Mouse (Mus musculus) megakaryocyte, embryonic 14.5 days (primary cell): ENCODE measurements around the gene Cypt4. TPM values are rescaled to one million over a fixed set of nuclear protein-coding genes. Genes with fewer than 3 reads are reported as not detected.
"Not testable (repeated sequence)": the region's sequence is repeated elsewhere in the genome, so short reads cannot be mapped to it uniquely, and the experiment has no call there.

Experiments
- H3K27me3 ChIP-seq: replicated peaks from 2 replicates; pipeline ENCODE3; 2012; ENCODE audit warnings: inconsistent platforms
- H3K36me3 ChIP-seq: replicated peaks from 2 replicates; pipeline ENCODE3; 2012; ENCODE audit warnings: low read length, inconsistent platforms, mixed read lengths
- H3K4me1 ChIP-seq: 2 replicates; pipeline ENCODE4 v1.6.1; 2012; ENCODE audit warnings: inconsistent platforms
- H3K4me3 ChIP-seq: replicated peaks from 2 replicates; pipeline ENCODE3; 2012; ENCODE audit warnings: moderate library complexity, mild to moderate bottlenecking, inconsistent platforms
- H3K9me3 ChIP-seq: 2 replicates; pipeline ENCODE4 v1.6.1; 2012; ENCODE audit warnings: inconsistent platforms
- FLI1 ChIP-seq: IDR thresholded peaks from 2 replicates; pipeline ENCODE4 v1.6.1; 2012; ENCODE audit warnings: low read length, inconsistent platforms, mixed read lengths
- GATA1 ChIP-seq: IDR thresholded peaks from 3 replicates; pipeline ENCODE4 v1.6.1; 2012; ENCODE audit warnings: mixed read lengths, low read length, inconsistent platforms, borderline replicate concordance
- polyA plus RNA-seq: library from polyadenylated mRNA; stranded (reverse); fragments of >175 nt; gene quantifications from 2 replicates; pipeline ENCODE4 v1.2.3, GENCODE M21; 2012; ENCODE audit warnings: low replicate concordance; ENCODE audit not compliant: insufficient read depth

Gene Cypt4
- polyA plus RNA-seq, result not detected in 2 replicates

DNA sequence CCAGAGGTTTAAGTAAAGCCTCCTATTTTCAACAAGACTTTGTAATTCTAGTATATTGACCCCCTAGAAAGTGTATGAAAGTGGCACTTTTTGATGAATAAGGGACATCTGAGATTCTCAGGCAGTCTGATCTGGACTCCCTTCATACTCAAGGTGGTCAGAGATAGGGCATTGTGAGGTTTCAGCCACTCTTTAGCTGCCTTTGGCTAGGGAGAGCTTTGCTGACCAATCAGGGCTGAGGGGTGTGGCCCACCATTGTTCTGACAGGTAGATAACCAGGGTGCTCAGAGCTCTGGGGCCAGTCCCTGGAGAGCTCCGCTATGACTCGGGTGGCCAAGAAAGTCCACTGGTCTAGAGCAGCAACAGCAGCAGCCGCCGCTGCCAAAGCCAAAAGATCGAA is at the start of gene Cypt4:
Gene Cypt4, plus strand, starts transcription at position 301 of the 400 bp plus-strand sequence.
- Histone ChIP-seq H3K9me3 (0 out of 2 replicates have a peak, but pooled peaks cover 4% of the 10 kb centered on the region), H3K4me3 (no peak within 1 kb of the TSS), H3K27me3 (no peaks in the 10 kb centered on the region), H3K36me3 (no peaks in the 10 kb centered on the region), H3K4me1 (no peaks in the 10 kb centered on the region)
- TF ChIP-seq FLI1 (no peak), GATA1 (no peak)

- not testable (repeated sequence) for H3K4me1 ChIP-seq, H3K4me3 ChIP-seq, H3K9me3 ChIP-seq, H3K36me3 ChIP-seq, H3K27me3 ChIP-seq
These were observed 12.3 kb downstream of the Cypt4 start for GRCm38 (mm10) chr9:24637341-24637740.

Other genes with a start within 250 kb of the Cypt4 start
- 2.3 TPM in 2 replicates for gene Dpy19l1, start 122.1 kb upstream of the Cypt4 start, polyA plus RNA-seq
- not detected in 2 replicates for gene Dpy19l2, start 71.1 kb downstream of the Cypt4 start, polyA plus RNA-seq
- 1.3 TPM in 1 of 2 replicates, not detected in the other for gene Tbx20, start 149.1 kb downstream of the Cypt4 start, polyA plus RNA-seq